Mouse (Mus musculus): Measurements from ENCODE around the gene Morn3.

Morn3 gene

GRCm38 (mm10) chr5:123059757-123060520, 13.1 kb upstream of the Morn3 start:
- no peak for DNase-seq (ENCODE audit: low spot score)

- no peak for DNase-seq (ENCODE audit: low spot score)
Measured at GRCm38 (mm10) chr5:123058251-123059102, 11.7 kb upstream of the Morn3 start.

- DNase-seq (ENCODE audit: low spot score) = peak; percentile 96
Measured at GRCm38 (mm10) chr5:123057366-123058250, 10.8 kb upstream of the Morn3 start.

- no peak for DNase-seq (ENCODE audit: low spot score)
Measured at GRCm38 (mm10) chr5:123051736-123052135, 4.9 kb upstream of the Morn3 start.

GRCm38 (mm10) chr5:123050918-123051317, 4.1 kb upstream of the Morn3 start:
- DNase-seq (ENCODE audit: low spot score) = no peak

GRCm38 (mm10) chr5:123049271-123049670, 2.5 kb upstream of the Morn3 start:
- no peak for DNase-seq (ENCODE audit: low spot score)

GRCm38 (mm10) chr5:123045561-123046295, 1.1 kb downstream of the Morn3 start:
- DNase-seq (ENCODE audit: low spot score) = no peak

GRCm38 (mm10) chr5:123043856-123044255, 3.0 kb downstream of the Morn3 start:
- no peak for DNase-seq (ENCODE audit: low spot score)

- no peak for DNase-seq (ENCODE audit: low spot score)
Measured at GRCm38 (mm10) chr5:123040796-123041195, 6.0 kb downstream of the Morn3 start.

- DNase-seq (ENCODE audit: low spot score) = no peak
Measured at GRCm38 (mm10) chr5:123039120-123039752, 7.6 kb downstream of the Morn3 start.

- no peak for DNase-seq (ENCODE audit: low spot score)
Measured at GRCm38 (mm10) chr5:123038115-123038514, 8.7 kb downstream of the Morn3 start.

- DNase-seq (ENCODE audit: low spot score) = no peak
Measured at GRCm38 (mm10) chr5:123035564-123035963, 11.3 kb downstream of the Morn3 start.

- no peak for DNase-seq (ENCODE audit: low spot score)
Measured at GRCm38 (mm10) chr5:123035089-123035488, 11.7 kb downstream of the Morn3 start.

GRCm38 (mm10) chr5:123033646-123034160, 13.1 kb downstream of the Morn3 start:
- DNase-seq (ENCODE audit: low spot score) = no peak

GRCm38 (mm10) chr5:123031312-123031711, 15.5 kb downstream of the Morn3 start:
- no peak for DNase-seq (ENCODE audit: low spot score)

- no peak for DNase-seq (ENCODE audit: low spot score)
Measured at GRCm38 (mm10) chr5:123029729-123030128, 17.1 kb downstream of the Morn3 start.

GRCm38 (mm10) chr5:123027436-123027835, 19.4 kb downstream of the Morn3 start:
- DNase-seq (ENCODE audit: low spot score) = no peak

- no peak for DNase-seq (ENCODE audit: low spot score)
Measured at GRCm38 (mm10) chr5:123026414-123026813, 20.4 kb downstream of the Morn3 start.

GRCm38 (mm10) chr5:123024965-123025573, 21.7 kb downstream of the Morn3 start:
- no peak for DNase-seq (ENCODE audit: low spot score)

GRCm38 (mm10) chr5:123024312-123024711, 22.5 kb downstream of the Morn3 start:
- no peak for DNase-seq (ENCODE audit: low spot score)
